Mouse (Mus musculus): ENCODE data around the gene Myo15b.

Myo15b gene

DNA sequence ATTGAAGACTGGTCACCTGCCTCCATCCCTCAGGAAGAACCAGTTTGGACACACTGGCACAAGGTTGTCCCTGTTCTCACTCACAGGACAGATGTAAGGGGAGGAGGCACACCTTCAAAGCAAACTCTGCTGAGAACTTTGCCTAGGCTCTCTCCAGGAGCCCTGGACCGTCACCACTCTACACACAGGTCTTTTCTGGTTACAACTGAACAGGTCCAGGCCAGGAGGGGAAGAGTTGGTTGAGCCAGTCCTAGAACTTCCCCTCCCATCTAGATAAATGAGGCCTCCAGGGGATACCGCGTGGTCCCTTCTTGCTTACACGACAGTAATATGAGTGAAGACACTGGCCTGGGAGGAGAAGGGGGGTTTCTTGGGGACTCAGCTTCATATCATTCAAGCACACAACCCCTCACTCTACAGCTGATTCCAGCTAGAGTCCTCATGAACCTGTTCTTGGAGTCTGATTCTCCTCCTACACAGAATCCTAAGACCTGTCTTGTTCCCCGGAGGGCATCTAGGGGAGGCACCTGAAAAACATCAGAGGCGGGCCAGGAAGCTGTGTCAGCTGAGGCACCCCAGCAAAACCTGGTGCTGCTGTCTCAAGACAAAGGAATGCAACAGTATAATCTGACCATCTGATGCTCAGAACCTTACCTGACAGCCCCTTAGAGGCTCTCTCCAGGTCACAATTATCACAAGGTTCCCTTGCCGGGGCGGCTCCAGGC, 46.2 kb downstream of the Myo15b start:
- no peak for DNase-seq

DNA sequence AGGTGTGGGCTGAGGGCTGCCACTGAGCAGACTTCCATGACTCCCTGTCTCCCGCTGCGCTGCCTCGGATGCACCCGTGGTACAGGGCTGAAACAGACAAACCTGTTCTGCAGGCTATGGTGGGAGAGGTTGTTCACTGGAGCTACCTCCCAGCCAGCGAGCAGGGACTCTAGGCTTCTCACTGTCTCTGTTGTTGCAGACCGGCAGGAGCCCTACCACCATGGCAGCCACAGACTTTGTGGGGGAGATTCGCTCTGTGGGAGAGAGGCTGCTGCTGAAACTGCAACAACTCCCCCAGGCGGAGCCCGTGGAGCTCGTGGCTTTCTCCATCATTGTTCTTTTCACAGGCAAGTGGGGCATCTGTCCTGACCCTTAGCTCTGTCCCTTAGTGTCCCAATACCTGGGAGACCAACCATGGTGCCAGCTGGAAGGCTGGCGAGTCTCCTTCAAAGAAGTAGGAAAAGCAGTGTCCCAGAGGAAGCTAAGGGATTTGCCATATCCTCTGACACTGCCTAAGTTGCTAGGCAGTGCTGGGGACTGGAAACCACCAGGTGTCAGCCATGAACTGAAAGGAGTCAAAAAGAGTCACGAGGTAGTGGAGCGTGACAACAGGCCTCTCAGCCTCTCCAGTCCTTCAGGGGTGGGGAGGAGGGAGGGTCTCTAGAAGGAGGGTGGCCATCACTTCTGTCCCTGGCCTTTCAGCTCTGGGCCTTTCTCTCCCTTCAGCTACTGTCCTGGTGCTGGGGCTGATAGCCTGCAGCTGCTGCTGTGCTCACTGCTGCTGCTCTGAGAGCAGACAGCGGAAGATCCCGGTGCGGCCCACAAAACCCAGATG, 47.0 kb downstream of the Myo15b start:
- no peak for DNase-seq

DNA sequence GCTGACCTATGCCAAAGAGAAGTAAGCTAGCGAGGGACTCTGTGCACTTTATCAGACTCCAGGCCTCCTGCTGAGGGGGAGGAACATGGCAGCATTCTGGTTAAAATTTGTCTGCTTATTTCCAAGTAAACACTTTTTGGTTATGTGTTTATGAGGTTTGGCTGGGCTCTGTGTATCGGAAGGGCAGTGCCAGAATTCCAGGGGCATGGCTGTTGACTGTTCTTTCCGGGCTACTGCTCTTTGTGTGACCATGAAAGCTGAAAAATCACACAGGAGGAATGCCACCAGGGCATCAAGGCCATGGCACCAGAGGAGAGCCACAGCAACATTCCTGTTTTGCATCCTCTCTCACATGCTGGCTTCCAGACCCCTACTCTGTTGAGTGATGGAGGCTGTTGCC, 47.9 kb downstream of the Myo15b start:
- no peak for DNase-seq

DNA sequence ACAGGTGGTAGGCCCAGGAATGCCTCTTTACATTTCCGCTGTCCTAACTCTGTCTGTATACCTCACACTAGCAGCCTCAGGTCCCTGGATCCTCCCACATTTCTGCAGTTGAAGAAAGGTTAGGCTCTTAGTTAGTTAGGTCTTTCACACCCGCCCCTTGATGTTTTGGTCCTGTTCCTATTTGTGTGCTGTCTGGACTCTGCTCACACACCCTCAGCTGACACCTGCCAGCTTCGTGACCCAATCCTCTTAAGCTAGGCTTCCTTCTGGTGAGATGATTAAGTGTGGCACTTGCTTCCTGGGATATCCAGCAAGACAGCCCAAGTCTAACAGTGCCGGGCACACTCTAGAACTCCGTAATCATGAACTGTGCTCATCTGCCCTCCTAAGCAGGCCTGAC, 48.3 kb downstream of the Myo15b start:
- DNase-seq = no peak

DNA sequence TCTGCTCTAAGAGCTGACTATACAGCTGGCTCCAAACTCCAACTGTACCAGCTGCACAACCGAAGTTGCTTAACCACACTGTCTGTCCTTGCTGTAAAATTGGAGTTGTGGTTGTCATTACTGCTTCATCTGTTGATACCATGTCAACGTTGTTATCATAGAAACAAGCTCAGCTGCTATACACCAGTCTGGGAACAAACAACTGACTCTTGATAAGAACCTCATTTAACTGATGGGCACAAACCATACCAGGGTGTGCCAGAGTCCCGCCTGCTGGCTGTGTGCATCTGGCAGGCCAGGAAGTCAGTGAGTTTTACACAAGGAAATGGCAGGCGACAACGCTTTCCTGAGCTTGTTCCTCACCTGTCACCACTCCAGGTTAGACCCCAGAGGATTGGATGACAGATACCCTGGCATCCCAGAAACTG, 52.9 kb downstream of the Myo15b start:
- DNase-seq = peak in 1 of 2 experiments; percentile 49

DNA sequence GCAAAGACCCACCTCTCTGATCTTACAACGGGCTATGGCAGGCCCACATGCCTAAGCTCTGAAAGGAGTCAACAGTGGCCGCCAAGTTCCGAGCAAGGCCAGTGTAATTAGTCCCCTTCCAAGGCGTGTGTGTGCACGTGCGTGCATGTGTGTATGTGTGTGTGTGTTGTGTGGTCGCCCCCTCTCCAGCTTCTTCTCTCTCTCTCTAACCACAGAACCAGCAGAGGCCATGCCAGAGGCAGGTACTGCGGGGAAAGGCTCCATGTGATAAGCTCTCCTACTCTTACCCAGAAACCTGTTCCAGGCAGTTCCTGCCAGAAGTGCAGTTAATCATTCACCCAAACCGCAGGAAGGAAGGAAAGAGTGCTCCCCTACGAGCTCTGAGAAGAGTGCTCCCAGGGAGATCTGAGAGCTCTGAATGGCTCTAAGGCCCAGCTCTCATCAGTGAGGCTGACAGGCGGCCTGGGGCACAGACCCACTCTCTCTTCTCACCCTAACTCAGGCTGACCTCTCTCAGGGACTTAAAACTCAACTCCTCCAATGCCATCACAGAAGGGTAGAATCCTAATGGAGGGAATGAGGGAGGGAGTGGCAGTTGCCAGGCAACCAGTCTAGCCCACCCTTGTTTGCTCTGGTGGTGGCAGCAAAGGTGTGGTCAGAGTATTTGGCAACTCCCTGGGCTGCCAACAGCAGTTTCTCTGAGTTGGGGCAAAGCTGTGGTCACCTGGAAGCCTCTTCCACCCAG, 53.6 kb downstream of the Myo15b start, which contains the start of gene Smim6:
Smim6 (plus strand) TSS at position 386 of the 745 bp plus-strand sequence.
- no peak for DNase-seq

DNA sequence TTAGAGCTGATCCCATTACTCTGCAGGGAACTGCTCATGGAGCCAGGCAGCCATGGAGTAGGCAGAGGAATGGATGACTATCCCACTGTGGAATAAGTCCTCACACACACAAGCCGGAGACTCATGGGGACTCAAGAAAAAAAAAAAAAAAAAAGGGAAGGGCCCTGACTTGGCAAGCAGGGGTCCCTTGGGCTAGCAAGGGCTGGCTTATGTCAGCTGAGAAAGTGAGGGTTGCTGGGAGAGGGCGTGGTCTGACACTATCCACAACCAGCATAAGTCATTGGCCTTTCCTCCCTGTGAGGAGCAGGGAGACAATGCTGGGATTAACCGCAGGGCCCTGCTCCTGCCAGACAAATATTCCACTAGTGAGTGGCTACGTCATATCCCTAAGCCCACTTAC, 58.4 kb downstream of the Myo15b start:
- DNase-seq = no peak

DNA sequence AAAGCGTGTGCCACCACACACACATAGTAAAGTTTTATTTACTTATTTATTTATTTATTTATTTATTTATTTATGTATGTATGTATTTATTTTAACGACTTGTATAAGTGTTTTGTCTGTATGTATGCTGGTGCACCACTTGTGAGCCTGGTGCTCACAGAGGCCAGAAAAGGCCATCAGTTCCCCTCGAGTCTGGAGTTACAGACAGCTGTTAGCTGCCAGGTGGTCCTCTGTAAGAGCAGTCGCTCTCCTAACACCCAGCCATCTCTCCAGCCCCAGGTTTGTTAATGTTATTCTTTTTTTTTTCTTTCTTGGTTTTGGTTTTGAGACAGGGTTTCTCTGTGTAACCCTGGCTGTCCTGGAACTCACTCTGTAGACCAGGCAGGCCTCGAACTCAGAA, 60.4 kb downstream of the Myo15b start:
- no peak for DNase-seq

DNA sequence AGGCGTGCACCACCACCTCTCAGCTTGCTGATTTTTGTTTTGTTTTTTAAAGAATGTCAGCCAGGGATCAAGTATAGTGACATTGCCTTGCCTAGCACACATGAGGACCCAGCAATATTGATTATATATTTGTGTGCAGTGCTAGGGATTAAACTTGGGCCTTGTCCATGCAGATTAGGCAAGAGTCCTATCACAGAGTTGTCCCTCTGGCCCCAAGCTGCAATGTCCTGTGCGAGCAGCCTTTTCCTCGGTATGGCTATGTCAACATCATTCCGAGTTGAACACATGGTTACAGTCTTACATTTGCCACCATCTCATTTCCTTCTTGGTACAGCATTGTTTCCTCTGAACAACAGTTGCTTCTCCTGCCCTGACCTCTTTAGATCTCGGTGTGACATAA, 60.9 kb downstream of the Myo15b start:
- no peak for DNase-seq

DNA sequence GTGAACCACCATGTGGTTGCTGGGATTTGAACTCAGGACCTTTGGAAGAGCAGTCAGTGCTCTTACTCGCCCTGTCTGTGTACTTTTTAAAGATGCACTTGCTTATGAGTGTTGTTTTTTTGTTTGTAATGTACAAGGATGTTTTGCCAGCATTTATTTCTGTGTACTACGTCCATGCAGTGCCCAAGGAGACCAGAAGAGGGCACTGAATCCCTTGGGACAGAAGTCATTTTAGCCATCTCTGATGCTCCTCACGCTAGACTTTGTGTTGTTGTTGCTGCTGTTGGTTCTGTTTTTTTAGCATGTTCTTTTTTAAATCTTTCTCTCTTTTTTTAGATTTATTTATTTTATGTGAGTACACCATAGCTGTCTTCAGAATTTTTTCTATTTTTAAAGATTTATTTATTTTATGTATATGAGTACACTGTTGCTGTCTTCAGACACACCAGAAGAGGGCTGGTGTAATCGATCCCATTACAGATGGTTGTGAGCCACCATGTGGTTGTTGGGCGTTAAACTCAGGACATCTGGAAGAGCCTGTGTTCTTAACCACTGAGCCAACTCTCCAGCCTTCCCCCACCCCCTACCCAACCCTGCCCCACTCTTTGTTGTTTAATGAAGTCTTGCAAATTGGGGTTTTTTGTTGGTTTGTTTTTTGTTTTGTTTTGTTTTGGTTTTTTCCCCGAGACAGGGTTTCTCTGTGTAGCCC, 62.1 kb downstream of the Myo15b start:
- DNase-seq = no peak

DNA sequence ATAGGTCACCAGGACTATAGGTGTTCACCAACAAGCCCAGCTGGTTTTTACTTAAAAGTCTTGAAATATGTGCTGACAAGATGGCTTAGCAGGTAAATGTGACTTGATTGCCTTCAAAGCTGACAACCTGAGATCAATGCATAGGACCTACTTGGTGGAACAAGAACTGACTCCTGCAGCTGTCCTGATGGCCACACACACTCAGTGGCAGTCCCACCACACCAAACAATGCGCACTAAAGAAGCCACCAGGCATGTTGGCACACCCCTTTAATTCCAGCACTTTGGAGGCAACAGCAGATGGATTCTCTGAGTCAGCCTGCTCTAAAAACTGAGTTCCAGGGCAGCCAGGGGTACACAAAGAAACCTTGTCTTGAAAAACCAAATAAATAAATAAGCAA, 63.8 kb downstream of the Myo15b start:
- DNase-seq = no peak

DNA sequence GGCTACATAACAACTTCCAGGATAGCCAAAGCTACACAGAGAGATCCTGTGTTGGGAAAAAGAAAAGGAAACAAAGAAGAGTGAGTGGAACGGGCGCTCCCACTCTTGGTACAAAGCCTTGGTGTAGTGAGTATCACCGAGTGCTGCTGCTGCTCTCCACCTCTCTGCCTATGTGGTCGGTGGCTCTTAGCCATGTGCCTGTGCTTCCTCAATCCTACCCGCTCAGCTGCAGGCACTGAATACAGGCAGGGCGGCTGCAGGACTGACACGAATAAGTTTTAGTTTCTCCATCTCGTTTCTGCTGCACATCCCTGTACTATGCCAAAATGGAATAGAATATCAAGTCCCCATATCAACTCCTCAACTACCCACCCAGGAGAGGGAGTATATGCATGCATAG, 70.8 kb downstream of the Myo15b start:
- DNase-seq = no peak

DNA sequence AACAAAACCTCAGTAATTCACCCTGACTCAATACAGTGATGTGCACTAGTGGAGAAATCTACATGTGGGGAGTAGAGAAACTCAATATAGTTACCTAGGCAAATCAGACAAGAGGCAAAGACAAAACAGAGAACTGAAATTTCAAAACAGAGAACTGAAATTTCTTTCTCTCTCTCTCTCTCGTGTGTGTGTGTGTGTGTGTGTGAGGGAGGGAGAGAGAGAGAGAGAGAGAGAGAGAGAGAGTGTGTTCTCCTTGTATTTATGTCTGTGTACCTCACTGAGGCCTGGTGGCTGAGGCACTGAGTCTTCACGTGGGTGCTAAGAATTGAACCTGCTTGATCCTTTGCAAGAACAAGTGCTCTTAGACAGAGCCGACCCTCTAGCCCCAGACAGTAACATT, 71.6 kb downstream of the Myo15b start:
- no peak for DNase-seq

DNA sequence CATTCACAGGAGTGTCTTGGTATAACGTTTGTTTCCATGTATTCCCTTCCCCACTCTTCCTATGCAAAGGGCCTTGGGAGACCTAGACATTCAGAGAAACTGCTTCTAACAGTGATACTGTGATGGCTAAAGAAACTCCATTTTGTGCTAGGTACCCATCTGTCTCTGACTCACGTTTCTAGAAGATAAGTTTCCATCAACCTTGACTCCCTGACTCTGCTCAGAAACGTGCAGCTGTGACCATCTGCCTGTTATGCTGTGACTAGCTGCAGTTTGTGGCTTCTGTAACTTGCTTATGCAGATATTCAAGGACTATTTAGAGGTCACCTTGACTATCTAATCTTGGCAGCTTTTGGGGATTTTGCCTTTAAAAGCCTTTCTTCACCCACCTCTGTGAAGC, 73.0 kb downstream of the Myo15b start:
- no peak for DNase-seq

DNA sequence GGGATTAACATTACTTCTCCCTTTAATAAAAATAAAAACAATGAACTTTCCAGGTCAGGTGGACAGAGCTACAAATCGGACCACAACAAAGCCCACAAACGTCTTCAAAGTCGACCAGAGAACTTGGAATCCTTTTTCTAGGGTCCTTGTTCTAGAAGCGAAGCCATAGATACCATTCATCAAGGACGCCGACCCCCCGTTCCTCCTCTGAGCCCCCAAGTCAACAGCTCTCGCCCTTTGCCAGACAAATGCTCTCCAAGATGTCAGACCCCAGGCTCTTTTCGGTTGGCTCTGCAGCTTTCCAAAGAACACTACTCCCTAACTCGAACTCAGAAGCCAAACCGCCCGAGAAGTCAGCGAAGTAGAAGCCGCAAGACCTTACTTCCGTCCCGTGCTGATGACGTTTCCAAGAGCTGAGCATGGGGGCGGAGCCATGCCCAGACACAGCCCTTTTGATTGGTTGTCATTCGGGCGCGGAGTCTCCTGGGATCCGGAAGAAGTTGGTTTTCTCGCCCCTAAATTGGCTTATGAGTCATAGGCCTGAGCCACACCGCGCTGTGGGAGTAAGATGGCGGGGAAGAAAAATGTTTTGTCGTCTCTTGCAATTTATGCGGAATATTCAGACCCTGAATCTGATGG, 75.0 kb downstream of the Myo15b start, which contains the start of the genes Sap30bp and Recql5:
Sap30bp (plus strand) TSS at position 175 of the 639 bp plus-strand sequence.
Recql5 (minus strand) TSS at position 370 of the 639 bp plus-strand sequence.
- peak; percentile 90 to 93 for DNase-seq

DNA sequence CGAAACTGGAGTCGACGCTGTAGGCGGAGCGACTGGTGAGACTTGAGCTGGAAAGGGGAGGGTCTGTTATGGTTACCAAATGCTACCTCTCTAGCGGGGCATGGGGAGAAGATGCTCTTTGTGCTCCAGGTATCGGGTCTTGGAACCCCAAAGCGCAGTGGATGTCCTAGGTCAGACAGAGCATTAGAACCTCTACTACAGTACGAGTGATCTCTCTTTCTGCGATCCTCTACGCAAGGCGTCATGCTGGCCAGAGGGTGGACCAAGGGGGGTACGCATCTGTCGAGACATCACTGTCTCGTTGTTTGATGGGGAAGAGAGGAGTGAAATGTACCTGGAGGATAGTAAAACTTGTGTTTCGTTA, 75.5 kb downstream of the Myo15b start:
- no peak for DNase-seq

DNA sequence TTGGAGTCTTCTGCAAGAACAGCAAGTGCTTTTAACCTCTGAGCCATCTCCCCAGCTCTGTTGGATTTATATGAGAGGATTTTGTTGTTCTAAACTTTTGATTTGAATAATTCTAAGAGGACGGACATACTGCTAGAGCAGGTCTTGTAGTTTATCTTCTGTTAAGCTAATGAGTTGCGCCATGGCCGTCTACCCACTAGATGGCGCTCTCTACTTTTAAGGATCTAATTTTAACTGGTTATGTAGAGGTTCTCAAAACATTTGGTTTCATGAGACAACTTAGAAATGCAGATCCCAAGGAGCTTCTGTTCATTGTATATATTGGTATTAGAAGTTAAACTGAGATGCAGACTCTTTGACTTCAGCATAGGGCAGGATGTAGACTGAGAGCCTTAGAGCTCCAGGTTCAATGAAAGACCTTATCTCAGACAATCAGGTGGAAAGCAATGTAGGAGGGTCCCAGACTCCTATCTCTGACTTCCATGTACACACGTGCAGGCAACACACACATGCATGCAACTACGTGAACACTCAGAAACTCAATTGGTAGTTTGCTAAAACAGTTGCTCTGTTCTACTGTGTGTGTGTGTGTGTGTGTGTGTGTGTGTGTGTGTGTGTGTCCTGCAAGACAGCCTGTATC, 81.6 kb downstream of the Myo15b start:
- DNase-seq = peak in 1 of 2 experiments; percentile 25

DNA sequence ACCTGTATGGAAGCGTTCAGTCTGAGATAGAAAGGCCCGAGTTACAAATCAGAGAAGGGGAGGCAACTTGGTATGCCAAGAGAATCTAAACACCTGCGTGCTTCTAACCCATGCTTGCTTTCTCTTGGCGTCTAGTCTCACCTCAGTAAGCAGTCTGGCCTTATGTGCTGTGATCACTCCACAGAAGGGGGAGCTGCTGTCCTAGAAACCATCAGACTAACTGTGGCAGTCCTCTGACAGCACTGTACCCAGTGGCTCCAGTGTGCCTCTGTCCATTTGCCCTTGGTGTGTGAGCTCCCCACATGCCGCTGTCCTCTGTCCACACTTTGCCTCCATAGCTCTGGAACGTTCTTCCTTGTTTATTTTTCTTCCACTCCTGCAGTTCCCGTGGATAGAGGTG, 83.8 kb downstream of the Myo15b start:
- no peak for DNase-seq

All from thymus, adult 18-20 months (tissue).